Mouse (Mus musculus) liver, embryonic 14.5 days (tissue): ENCODE results near the gene Elavl3. TPM values are rescaled to one million over a fixed set of nuclear protein-coding genes. Genes with fewer than 3 reads are reported as not detected.

Source experiments
- ATAC-seq: fragments of 200-750 bp; cut with Nextera tagmentation; 2 replicates; pipeline ENCODE4 v1.8.0; 2017; ENCODE audit warnings: moderate number of reproducible peaks, mild to moderate bottlenecking, moderate library complexity; ENCODE audit not compliant: insufficient read depth
- DNase-seq, 3 experiments: peaks; one replicate each; pipeline ENCODE4 v3.0.0-alpha.2; 2012 to 2013; ENCODE audit warnings: low read depth in 3 of 3, low spot score in 3 of 3
- H3K27ac ChIP-seq: fragments of 300-500 bp; sonication (generic); 2 replicates; pipeline ENCODE4 v1.5.1; 2014; ENCODE audit warnings: moderate library complexity, mild to moderate bottlenecking, control low read depth, inconsistent platforms
- H3K27me3 ChIP-seq: fragments of 300-500 bp; sonication (generic); 2 replicates; pipeline ENCODE4 v1.6.1; 2014; ENCODE audit warnings: mild to moderate bottlenecking, low read length, moderate library complexity; ENCODE audit not compliant: control insufficient read depth, insufficient read depth
- H3K36me3 ChIP-seq: fragments of 300-500 bp; sonication (generic); replicated peaks from 2 replicates; pipeline ENCODE4 v1.6.1; 2014; ENCODE audit warnings: low read depth; ENCODE audit not compliant: control insufficient read depth, insufficient read depth
- H3K4me1 ChIP-seq, 2 experiments: fragments of 200-500 bp in 1 of 2; fragments of 300-500 bp in 1 of 2; sonication (generic) in 1 of 2; replicated peaks; 2 replicates each; pipeline ENCODE4 v1.6.1; 2012 to 2014; ENCODE audit warnings: antibody characterized with exemption in 1 of 2, inconsistent platforms in 1 of 2, low read length in 1 of 2; ENCODE audit not compliant: control insufficient read depth in 2 of 2, insufficient read depth in 2 of 2
- H3K4me2 ChIP-seq: fragments of 300-500 bp; sonication (generic); 2 replicates; pipeline ENCODE4 v1.6.1; 2014; ENCODE audit warnings: low read depth, mild to moderate bottlenecking, control low read depth, moderate library complexity
- H3K4me3 ChIP-seq, 2 experiments: fragments of 200-500 bp in 1 of 2; fragments of 300-500 bp in 1 of 2; sonication (generic) in 1 of 2; 2 replicates each; pipeline ENCODE4 v1.5.1; 2012 to 2014; ENCODE audit warnings: low read depth in 2 of 2, low read length in 2 of 2, mild to moderate bottlenecking in 2 of 2, control low read depth in 1 of 2, inconsistent platforms in 1 of 2, moderate library complexity in 1 of 2; ENCODE audit not compliant: insufficient read depth in 1 of 2
- H3K9ac ChIP-seq: fragments of 300-500 bp; sonication (generic); replicated peaks from 2 replicates; pipeline ENCODE4 v1.6.1; 2014; ENCODE audit warnings: mild to moderate bottlenecking, control low read depth, moderate library complexity
- H3K9me3 ChIP-seq: fragments of 300-500 bp; sonication (generic); 2 replicates; pipeline ENCODE4 v1.6.1; 2016; ENCODE audit warnings: low read length, mixed read lengths; ENCODE audit not compliant: control insufficient read depth
- CTCF ChIP-seq: IDR thresholded peaks from 2 replicates; pipeline ENCODE4 v1.5.1; 2016; ENCODE audit warnings: antibody characterized with exemption, low read depth, control low read depth
- EP300 ChIP-seq: IDR thresholded peaks from 2 replicates; pipeline ENCODE4 v1.6.1; 2016; ENCODE audit warnings: antibody characterized with exemption, low read depth
- WGBS: fragments of 180-500 bp; shearing (Covaris S2); extraction: QIAGEN DNeasy Blood & Tissue Kit; methylation state at CpG from one replicate; pipeline ENCODE4 v1.1.7; 2014; ENCODE audit not compliant: insufficient replicate concordance; 5-methylcytosine and 5-hydroxymethylcytosine counted together
- polyA plus RNA-seq, 2 experiments: library from polyadenylated mRNA; depleted of rRNA in 1 of 2; stranded (reverse) in 1 of 2; unstranded in 1 of 2; fragments of >200 nt; fragmentation: Nextera tagmentation in 1 of 2; extraction: Ambion mirVana in 1 of 2; gene quantifications; 2 replicates each; pipeline versions ENCODE4 v1.2.1 to v1.2.3; 2012 to 2014

The Elavl3 gene
- polyA plus RNA-seq, 2 experiments, result 0.01 TPM; not detected in 1

- Histone ChIP-seq H3K4me1 (no peaks in the 10 kb centered on the region), H3K27me3 (no peaks in the 10 kb centered on the region), H3K27ac (no peak overlapping the region), H3K9ac (no peak overlapping the region), H3K4me2 (no peak overlapping the region), H3K9me3 (no peaks in the 10 kb centered on the region), H3K36me3 (no peaks in the 10 kb centered on the region), H3K4me3 (no peak overlapping the region)
- ATAC-seq, result no peak
- WGBS, result 48% methylated on average over 6 of the region's 6 CpGs
- no peak for DNase-seq
- TF ChIP-seq CTCF, result no peak
- no peak for TF ChIP-seq EP300
These were observed 16.4 kb downstream of the Elavl3 start for GRCm38 (mm10) chr9:22035300-22036044.

DNA sequence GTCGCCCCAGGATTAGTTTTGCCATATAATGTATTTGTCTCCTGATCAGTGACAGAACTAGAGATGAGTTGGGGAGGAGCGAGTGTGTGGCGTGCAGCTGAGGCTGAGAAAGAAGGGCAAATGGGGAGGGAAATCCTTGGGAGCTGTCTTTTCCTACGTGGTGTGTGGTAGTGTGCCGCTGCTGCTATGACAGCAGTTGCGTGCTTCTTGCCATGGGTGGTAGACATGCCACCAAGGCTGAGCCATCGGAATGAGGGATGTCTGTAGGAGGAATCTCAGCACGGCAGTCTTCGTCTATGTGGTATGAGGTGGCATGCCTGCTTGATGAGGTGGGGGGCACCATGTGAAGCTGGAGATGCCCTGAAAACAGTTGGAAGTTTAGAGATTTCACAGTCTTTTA, 21.4 kb downstream of the Elavl3 start:
- Histone ChIP-seq H3K4me2 (no peak overlapping the region), H3K36me3 (no peaks in the 10 kb centered on the region), H3K27me3 (no peaks in the 10 kb centered on the region), H3K4me1 (0 out of 4 replicates have a peak, but pooled peaks cover 0 to 3% of the 10 kb centered on the region in 2 experiments), H3K27ac (no peak overlapping the region), H3K4me3 (no peak overlapping the region), H3K9ac (no peak overlapping the region), H3K9me3 (no peaks in the 10 kb centered on the region)
- 68% methylated on average over 9 of the region's 9 CpGs for WGBS
- ATAC-seq (no peak), DNase-seq (no peak)
- TF ChIP-seq CTCF, result no peak
- TF ChIP-seq EP300, result no peak

GRCm38 (mm10) chr9:22028467-22028866, 23.4 kb downstream of the Elavl3 start:
- Histone ChIP-seq H3K27me3 (no peaks in the 10 kb centered on the region), H3K4me2 (no peak overlapping the region), H3K9ac (no peak overlapping the region), H3K9me3 (no peaks in the 10 kb centered on the region), H3K4me1 (0 out of 4 replicates have a peak, but pooled peaks cover 0 to 3% of the 10 kb centered on the region in 2 experiments), H3K4me3 (no peak overlapping the region), H3K36me3 (no peaks in the 10 kb centered on the region), H3K27ac (no peak overlapping the region)
- TF ChIP-seq EP300 (no peak), CTCF (no peak)
- DNase-seq (no peak), ATAC-seq (no peak)
- 36% methylated on average over 7 of the region's 7 CpGs for WGBS

GRCm38 (mm10) chr9:22024592-22024991, 27.2 kb downstream of the Elavl3 start:
- TF ChIP-seq CTCF (no peak), EP300 (no peak)
- no peak overlapping the region for H3K4me2 ChIP-seq
- 0 out of 4 replicates have a peak, but pooled peaks cover 0 to 3% of the 10 kb centered on the region in 2 experiments for H3K4me1 ChIP-seq
- H3K9me3 ChIP-seq, result no peaks in the 10 kb centered on the region
- H3K4me3 ChIP-seq, result no peak overlapping the region
- no peak overlapping the region for H3K9ac ChIP-seq
- ATAC-seq, result no peak
- no peak overlapping the region for H3K27ac ChIP-seq
- H3K27me3 ChIP-seq, result no peaks in the 10 kb centered on the region
- H3K36me3 ChIP-seq, result no peaks in the 10 kb centered on the region
- no peak for DNase-seq
- 53% methylated on average over 8 of the region's 8 CpGs for WGBS

DNA sequence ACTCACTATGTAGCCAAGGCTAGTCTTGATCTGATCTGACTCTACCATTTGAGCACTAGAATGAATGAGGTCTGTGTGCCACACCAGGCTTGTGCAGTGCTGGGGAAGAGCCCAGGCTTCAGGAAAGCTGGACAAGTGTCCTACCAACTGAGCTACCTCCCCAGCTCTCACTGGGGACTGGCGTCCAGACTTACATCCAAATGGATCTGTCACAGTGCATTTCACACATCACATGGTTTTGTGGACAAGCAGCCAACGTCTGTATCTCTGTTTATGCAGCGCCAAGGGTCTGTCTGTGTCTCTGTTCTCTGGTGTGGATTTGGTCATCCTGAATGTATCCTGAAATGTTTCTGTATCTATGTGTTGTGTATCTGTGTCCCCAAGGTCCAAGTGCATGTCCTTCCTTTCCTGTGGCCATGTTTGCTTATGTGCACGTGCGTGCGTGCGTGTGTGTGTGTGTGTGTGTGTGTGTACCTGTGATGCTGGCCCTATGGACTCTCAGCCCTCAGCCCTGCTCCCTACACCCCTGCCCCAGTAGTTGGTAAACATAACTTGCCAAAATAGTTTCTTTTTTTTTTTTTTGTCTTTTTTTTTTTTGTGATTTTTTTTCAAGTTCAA, 34.5 kb downstream of the Elavl3 start:
- H3K9me3 ChIP-seq, result no peaks in the 10 kb centered on the region
- TF ChIP-seq EP300 (no peak), CTCF (no peak)
- H3K27ac ChIP-seq, result no peak overlapping the region
- DNase-seq, result no peak
- ATAC-seq, result 0 out of 2 replicates have a peak, but pooled peaks have one; percentile 26
- H3K4me1 ChIP-seq, result peaks cover 0 to 2% of the 10 kb centered on the region in 2 experiments; a peak in 1 of 4 replicates
- H3K9ac ChIP-seq, result no peak overlapping the region
- H3K4me3 ChIP-seq, result no peak overlapping the region
- peaks cover 15% of the 10 kb centered on the region for H3K36me3 ChIP-seq
- no peak overlapping the region for H3K4me2 ChIP-seq
- H3K27me3 ChIP-seq, result no peaks in the 10 kb centered on the region
- 61% methylated on average over 7 of the region's 7 CpGs for WGBS
